Mouse (Mus musculus) cortical plate, adult 2 months (tissue): ENCODE measurements around the gene Gne.

Source experiments
- CTCF ChIP-seq: fragments of 200-500 bp; IDR thresholded peaks from 2 replicates; pipeline ENCODE4 v1.5.1; 2011; ENCODE audit warnings: mild to moderate bottlenecking, control low read depth, low read length; ENCODE audit not compliant: insufficient read depth; ENCODE audit errors: extremely low read depth
- POLR2A ChIP-seq: fragments of 200-500 bp; IDR thresholded peaks from 2 replicates; pipeline ENCODE4 v1.6.1; 2011; ENCODE audit warnings: mild to moderate bottlenecking, low read length, control low read depth; ENCODE audit not compliant: insufficient read depth; ENCODE audit errors: extremely low read depth

DNA sequence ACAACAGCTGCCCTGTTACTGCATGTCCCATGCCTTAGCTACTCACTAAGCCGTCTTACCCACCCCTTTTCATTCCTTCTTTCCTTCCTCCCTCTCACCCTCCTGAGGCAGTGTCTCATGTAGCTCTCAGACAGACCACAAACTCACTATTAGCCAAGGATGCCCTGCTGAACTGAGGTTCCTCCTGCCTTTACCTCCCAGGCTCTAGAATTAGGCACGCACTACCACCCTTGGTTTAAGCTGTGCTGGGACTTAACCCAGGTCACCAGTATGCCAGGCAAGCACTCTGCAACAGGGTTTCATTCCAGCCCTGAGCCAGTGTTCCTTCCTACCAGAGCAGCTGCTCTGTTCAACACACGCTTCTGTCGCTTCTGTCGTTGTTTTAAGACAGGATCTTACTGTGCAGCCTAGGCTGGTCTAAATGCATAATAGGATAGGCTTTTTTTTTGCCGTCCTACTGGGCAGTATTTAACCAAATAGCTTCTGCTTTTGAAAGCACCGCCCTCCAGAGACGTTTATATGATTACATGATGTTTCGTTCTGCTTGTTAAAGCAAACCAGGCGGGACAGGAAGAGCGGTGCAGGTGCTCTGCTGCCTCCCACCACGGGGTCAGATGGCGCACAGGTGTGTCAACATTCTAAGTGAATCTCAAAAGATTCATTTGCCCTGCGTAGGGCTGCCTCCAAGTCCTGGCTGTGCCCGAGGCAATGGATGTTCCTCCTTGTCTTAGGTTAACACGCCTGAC is 29.6 kb upstream of the Gne start:
- no peak for TF ChIP-seq CTCF
- TF ChIP-seq POLR2A: no peak
